Mouse (Mus musculus) liver, embryonic 14.5 days (tissue): ENCODE measurements at regions not wholly inside any gene's neighbourhood (a gene's known extent, or its start where the extent isn't known, plus 50 kb on each side); places are given as distances from the start of the nearest gene placed in this dataset.

Experiments used
- CTCF ChIP-seq: IDR thresholded peaks from 2 replicates; pipeline ENCODE4 v1.5.1; 2016; ENCODE audit warnings: antibody characterized with exemption, low read depth, control low read depth
- EP300 ChIP-seq: IDR thresholded peaks from 2 replicates; pipeline ENCODE4 v1.6.1; 2016; ENCODE audit warnings: antibody characterized with exemption, low read depth

- TF ChIP-seq CTCF = no peak
- TF ChIP-seq EP300 = no peak
Measured at GRCm38 (mm10) chr11:44144477-44144876, 243.5 kb upstream of the Adra1b start.
